Mouse (Mus musculus) forebrain, embryonic 16.5 days (tissue): ENCODE data around the gene Hmx1. TPM values are rescaled to one million over a fixed set of nuclear protein-coding genes. Genes with fewer than 3 reads are reported as not detected.

Experiments used
- ATAC-seq: fragments of 200-750 bp; cut with Nextera tagmentation; 2 replicates; pipeline ENCODE4 v1.8.0; 2017; ENCODE audit warnings: mild to moderate bottlenecking, moderate library complexity
- H3K27ac ChIP-seq: fragments of 300-500 bp; sonication (generic); 2 replicates; pipeline ENCODE4 v1.5.1; 2014; ENCODE audit warnings: low read length, control low read depth
- H3K27me3 ChIP-seq: fragments of 300-500 bp; sonication (generic); replicated peaks from 2 replicates; pipeline ENCODE4 v1.6.1; 2014; ENCODE audit warnings: low read length; ENCODE audit not compliant: control insufficient read depth, insufficient read depth
- H3K36me3 ChIP-seq: fragments of 300-500 bp; sonication (generic); 2 replicates; pipeline ENCODE4 v1.6.1; 2014; ENCODE audit not compliant: control insufficient read depth, insufficient read depth
- H3K4me1 ChIP-seq: fragments of 300-500 bp; sonication (generic); replicated peaks from 2 replicates; pipeline ENCODE4 v1.6.1; 2014; ENCODE audit warnings: low read length; ENCODE audit not compliant: control insufficient read depth, insufficient read depth
- H3K4me2 ChIP-seq: fragments of 300-500 bp; sonication (generic); 2 replicates; pipeline ENCODE4 v1.6.1; 2014; ENCODE audit warnings: mild to moderate bottlenecking, low read length, control low read depth
- H3K4me3 ChIP-seq: fragments of 300-500 bp; sonication (generic); replicated peaks from 2 replicates; pipeline ENCODE4 v1.5.1; 2014; ENCODE audit warnings: mild to moderate bottlenecking, low read length, control low read depth
- H3K9ac ChIP-seq: fragments of 300-500 bp; sonication (generic); replicated peaks from 2 replicates; pipeline ENCODE4 v1.6.1; 2014; ENCODE audit warnings: low read depth, low read length, control low read depth
- H3K9me3 ChIP-seq: fragments of 300-500 bp; sonication (generic); 2 replicates; pipeline ENCODE4 v1.6.1; 2016; ENCODE audit warnings: low read length; ENCODE audit not compliant: control insufficient read depth
- WGBS: fragments of 180-500 bp; shearing (Covaris S2); extraction: QIAGEN DNeasy Blood & Tissue Kit; methylation state at CpG from one replicate; pipeline ENCODE4 v1.1.7; 2014; 5-methylcytosine and 5-hydroxymethylcytosine counted together
- polyA plus RNA-seq: library from polyadenylated mRNA; unstranded; fragments of >200 nt; fragmentation: Nextera tagmentation; extraction: Ambion mirVana; gene quantifications from 2 replicates; pipeline ENCODE4 v1.2.1, GENCODE M21; 2015

The Hmx1 gene
- polyA plus RNA-seq, 1 experiment from 2014 or later = not detected

- Histone ChIP-seq H3K9ac (no peak overlapping the region), H3K27ac (no peak overlapping the region), H3K27me3 (peaks cover 73% of the 10 kb centered on the region), H3K4me3 (no peak overlapping the region), H3K9me3 (no peaks in the 10 kb centered on the region), H3K4me1 (no peaks in the 10 kb centered on the region), H3K36me3 (no peaks in the 10 kb centered on the region), H3K4me2 (no peak overlapping the region)
- no peak for ATAC-seq
- WGBS = 2% methylated on average over 4 of the region's 4 CpGs
Measured at GRCm38 (mm10) chr5:35379815-35380214, 9.1 kb upstream of the Hmx1 start.

GRCm38 (mm10) chr5:35387834-35388490 lies 946 bp upstream of the Hmx1 start:
- Histone ChIP-seq H3K4me2 (peak overlapping the region; percentile 63), H3K4me1 (peaks cover 24% of the 10 kb centered on the region), H3K4me3 (peak overlapping the region; percentile 51), H3K27me3 (peaks cover 96% of the 10 kb centered on the region), H3K9ac (0 out of 2 replicates have a peak overlapping the region, but pooled peaks have one; percentile 19), H3K36me3 (no peaks in the 10 kb centered on the region), H3K9me3 (peaks cover 3% of the 10 kb centered on the region), H3K27ac (no peak overlapping the region)
- ATAC-seq = no peak
- 2% methylated on average over 38 of the region's 38 CpGs for whole genome bisulfite sequencing

- no peak overlapping the region; the same call in 1 of the 2 replicates for H3K4me2 ChIP-seq
- H3K9me3 ChIP-seq = peaks cover 3% of the 10 kb centered on the region
- H3K9ac ChIP-seq = no peak overlapping the region
- 3% methylated on average over 11 of the region's 11 CpGs for WGBS
- ATAC-seq = no peak
- H3K36me3 ChIP-seq = no peaks in the 10 kb centered on the region
- H3K27ac ChIP-seq = no peak overlapping the region
- peaks cover 96% of the 10 kb centered on the region for H3K27me3 ChIP-seq
- no peak overlapping the region for H3K4me3 ChIP-seq
- peaks cover 24% of the 10 kb centered on the region for H3K4me1 ChIP-seq
Measured at GRCm38 (mm10) chr5:35389441-35389840, 533 bp downstream of the Hmx1 start.

GRCm38 (mm10) chr5:35389915-35390314 lies 1.0 kb downstream of the Hmx1 start:
- WGBS = 5% methylated on average over 3 of the region's 3 CpGs
- no peak overlapping the region for H3K4me2 ChIP-seq
- peaks cover 3% of the 10 kb centered on the region for H3K9me3 ChIP-seq
- H3K4me3 ChIP-seq = no peak overlapping the region
- no peak overlapping the region for H3K9ac ChIP-seq
- peaks cover 24% of the 10 kb centered on the region for H3K4me1 ChIP-seq
- no peak for ATAC-seq
- H3K27ac ChIP-seq = no peak overlapping the region
- H3K36me3 ChIP-seq = no peaks in the 10 kb centered on the region
- H3K27me3 ChIP-seq = peaks cover 97% of the 10 kb centered on the region

GRCm38 (mm10) chr5:35390848-35391655 lies 2.1 kb downstream of the Hmx1 start:
- ATAC-seq = no peak
- Histone ChIP-seq H3K4me3 (no peak overlapping the region), H3K27ac (no peak overlapping the region), H3K4me2 (no peak overlapping the region), H3K4me1 (peaks cover 24% of the 10 kb centered on the region), H3K9ac (no peak overlapping the region), H3K9me3 (peaks cover 3% of the 10 kb centered on the region), H3K27me3 (peaks cover 98% of the 10 kb centered on the region), H3K36me3 (no peaks in the 10 kb centered on the region)
- WGBS = 1% methylated on average over 22 of the region's 22 CpGs

- Histone ChIP-seq H3K4me3 (peak overlapping the region; percentile 26), H3K4me2 (peak overlapping the region; percentile 41), H3K4me1 (peaks cover 24% of the 10 kb centered on the region), H3K9ac (no peak overlapping the region), H3K36me3 (no peaks in the 10 kb centered on the region), H3K9me3 (peaks cover 3% of the 10 kb centered on the region), H3K27ac (no peak overlapping the region), H3K27me3 (peaks cover 92% of the 10 kb centered on the region)
- whole genome bisulfite sequencing = under 1% methylated on average over 88 of the region's 88 CpGs
- ATAC-seq = no peak
Measured at GRCm38 (mm10) chr5:35391656-35392333, 2.9 kb downstream of the Hmx1 start.

GRCm38 (mm10) chr5:35392334-35392695 lies 3.4 kb downstream of the Hmx1 start:
- Histone ChIP-seq H3K9me3 (peaks cover 3% of the 10 kb centered on the region), H3K4me3 (no peak overlapping the region; the same call in 1 of the 2 replicates), H3K4me1 (peaks cover 25% of the 10 kb centered on the region), H3K4me2 (peak overlapping the region; percentile 41; the same call in 1 of the 2 replicates), H3K27me3 (peaks cover 90% of the 10 kb centered on the region), H3K36me3 (no peaks in the 10 kb centered on the region), H3K9ac (no peak overlapping the region), H3K27ac (no peak overlapping the region)
- ATAC-seq = no peak
- under 1% methylated on average over 37 of the region's 37 CpGs for WGBS

- H3K4me2 ChIP-seq = no peak overlapping the region
- no peak overlapping the region for H3K9ac ChIP-seq
- H3K27ac ChIP-seq = no peak overlapping the region
- H3K36me3 ChIP-seq = no peaks in the 10 kb centered on the region
- no peaks in the 10 kb centered on the region for H3K9me3 ChIP-seq
- ATAC-seq = no peak
- peaks cover 21% of the 10 kb centered on the region for H3K4me1 ChIP-seq
- no peak overlapping the region for H3K4me3 ChIP-seq
- WGBS = 5% methylated on average over 9 of the region's 9 CpGs
- H3K27me3 ChIP-seq = peaks cover 82% of the 10 kb centered on the region
Measured at GRCm38 (mm10) chr5:35395566-35396440, 6.9 kb downstream of the Hmx1 start.
